Comparison of ENCODE assay signal across 17 mouse cellular contexts in genomic region chr12:40511643-40512369, GRCm38 (mm10).
A peak's percentile ranks its signal among the peaks of the same experiment; 100 is the strongest.
DNase-seq lines count a peak whose midpoint lies in the region; ATAC-seq and TF ChIP-seq lines count a peak whose summit lies in the region.
"Had no signal": no experiment of that assay in that cellular context is flagged by ENCODE, and none has a peak within 500 bp of the region (broad histone marks: within the 10 kb centered on the region; RNA-seq: fewer than 3 reads in every experiment).

No protein-coding gene starts in this region.

- H3K36me3 ChIP-seq in forebrain, embryonic 13.5 days (ENCODE audit: poor library complexity, severe bottlenecking): no peaks in the 10 kb centered on the region
- H3K36me3 ChIP-seq in forebrain, embryonic 10.5 days (replicated peaks): no peaks in the 10 kb centered on the region
- no peaks in the 10 kb centered on the region for H3K36me3 ChIP-seq in lung, postnatal 0 days (ENCODE audit: insufficient read depth, low read length)
- no peaks in the 10 kb centered on the region for H3K36me3 ChIP-seq in hindbrain, postnatal 0 days (ENCODE audit: insufficient read depth, low read length)
- no peaks in the 10 kb centered on the region for H3K36me3 ChIP-seq in neural tube, embryonic 14.5 days (ENCODE audit: control insufficient read depth, insufficient read depth, low read length)
- H3K36me3 ChIP-seq: G1E; limb, embryonic 12.5 days had no signal

- 47% methylated on average over 8 of the region's 8 CpGs for WGBS in forebrain, embryonic 13.5 days
- WGBS in forebrain, embryonic 10.5 days: 67% methylated on average over 8 of the region's 8 CpGs
- 41% methylated on average over 8 of the region's 8 CpGs for WGBS in lung, postnatal 0 days
- WGBS in hindbrain, postnatal 0 days: 39% methylated on average over 8 of the region's 8 CpGs
- 33% methylated on average over 8 of the region's 8 CpGs for WGBS in neural tube, embryonic 14.5 days

- H3K4me1 ChIP-seq in forebrain, embryonic 13.5 days: peaks cover 13% of the 10 kb centered on the region
- peaks cover 35% of the 10 kb centered on the region for H3K4me1 ChIP-seq in forebrain, embryonic 10.5 days
- 0 out of 2 replicates have a peak, but pooled peaks cover 3% of the 10 kb centered on the region for H3K4me1 ChIP-seq in lung, postnatal 0 days (ENCODE audit: insufficient read depth, low read depth, low read length)
- H3K4me1 ChIP-seq in hindbrain, postnatal 0 days (ENCODE audit: insufficient read depth, low read length): peaks cover 15% of the 10 kb centered on the region
- H3K4me1 ChIP-seq in neural tube, embryonic 14.5 days (ENCODE audit: control insufficient read depth, insufficient read depth, low read length): peaks cover 23% of the 10 kb centered on the region

- no peaks in the 10 kb centered on the region for H3K27me3 ChIP-seq in forebrain, embryonic 13.5 days
- 0 out of 2 replicates have a peak, but pooled peaks cover 4% of the 10 kb centered on the region for H3K27me3 ChIP-seq in forebrain, embryonic 10.5 days (ENCODE audit: poor library complexity, severe bottlenecking)
- no peaks in the 10 kb centered on the region for H3K27me3 ChIP-seq in lung, postnatal 0 days (replicated peaks; ENCODE audit: insufficient read depth, low read length)
- H3K27me3 ChIP-seq in hindbrain, postnatal 0 days (ENCODE audit: insufficient read depth, low read length): no peaks in the 10 kb centered on the region
- no peaks in the 10 kb centered on the region for H3K27me3 ChIP-seq in neural tube, embryonic 14.5 days (ENCODE audit: control insufficient read depth, insufficient read depth, low read length)

- DNase-seq in forebrain, embryonic 10.5 days (ENCODE audit: extremely low spot score, low spot score): no peak
- no peak for DNase-seq in lung, postnatal 0 days (ENCODE audit: low spot score)
- DNase-seq in lung, postnatal 10 days: no peak
- DNase-seq in hindbrain, postnatal 0 days (ENCODE audit: low spot score): peak; percentile 35
- DNase-seq in urinary bladder, postnatal 25 days (ENCODE audit: low spot score): no peak
- DNase-seq in thymus, postnatal 0 days (ENCODE audit: low spot score): no peak
- DNase-seq: cerebellum, adult 9-11 months; gastrocnemius, postnatal 14 days; kidney, adult 9 months; layer of hippocampus, postnatal 36 days; lung, adult 18-20 months; right cerebral cortex, postnatal 4 days; thymus, postnatal 25 days had no signal

- TF ChIP-seq EP300 in lung, postnatal 0 days (IDR thresholded peaks at IDR 0.05): no peak

- no peak overlapping the region for H3K4me3 ChIP-seq in forebrain, embryonic 13.5 days
- no peak overlapping the region for H3K4me3 ChIP-seq in forebrain, embryonic 10.5 days
- H3K4me3 ChIP-seq in lung, postnatal 0 days (ENCODE audit: low read depth, low read length): no peak overlapping the region
- H3K4me3 ChIP-seq in hindbrain, postnatal 0 days (ENCODE audit: low read length): no peak overlapping the region
- no peak overlapping the region for H3K4me3 ChIP-seq in neural tube, embryonic 14.5 days (ENCODE audit: low read depth, low read length)
- H3K4me3 ChIP-seq: limb, embryonic 12.5 days had no signal

- H3K9me3 ChIP-seq in forebrain, embryonic 13.5 days (replicated peaks): no peaks in the 10 kb centered on the region
- no peaks in the 10 kb centered on the region for H3K9me3 ChIP-seq in forebrain, embryonic 10.5 days
- no peaks in the 10 kb centered on the region for H3K9me3 ChIP-seq in lung, postnatal 0 days (ENCODE audit: low read length)
- H3K9me3 ChIP-seq in hindbrain, postnatal 0 days (ENCODE audit: low read length): no peaks in the 10 kb centered on the region
- H3K9me3 ChIP-seq in neural tube, embryonic 14.5 days (ENCODE audit: control insufficient read depth, low read length): no peaks in the 10 kb centered on the region
- H3K9me3 ChIP-seq: G1E; limb, embryonic 12.5 days had no signal

- no peak overlapping the region for H3K27ac ChIP-seq in forebrain, embryonic 13.5 days
- H3K27ac ChIP-seq in forebrain, embryonic 10.5 days: no peak overlapping the region
- H3K27ac ChIP-seq in lung, postnatal 0 days (ENCODE audit: low read length): no peak overlapping the region
- H3K27ac ChIP-seq in hindbrain, postnatal 0 days: peak overlapping the region; percentile 62
- H3K27ac ChIP-seq in neural tube, embryonic 14.5 days (ENCODE audit: low read depth, low read length): peak overlapping the region; percentile 4; the same call in 1 of the 2 replicates
- H3K27ac ChIP-seq: limb, embryonic 12.5 days had no signal

- peak; percentile 61 for ATAC-seq in forebrain, embryonic 13.5 days
- ATAC-seq in lung, postnatal 0 days: peak; percentile 12; the same call in 1 of the 2 replicates
- ATAC-seq in hindbrain, postnatal 0 days: peak; percentile 64; the same call in 1 of the 2 replicates
- peak; percentile 60 for ATAC-seq in neural tube, embryonic 14.5 days (ENCODE audit: low read depth)

- no peak overlapping the region for H3K4me2 ChIP-seq in forebrain, embryonic 13.5 days
- H3K4me2 ChIP-seq in lung, postnatal 0 days (replicated peaks; ENCODE audit: low read depth, low read length): no peak overlapping the region
- no peak overlapping the region for H3K4me2 ChIP-seq in hindbrain, postnatal 0 days (ENCODE audit: low read depth, low read length)
- H3K4me2 ChIP-seq in neural tube, embryonic 14.5 days (ENCODE audit: low read depth, low read length): no peak overlapping the region; the same call in 1 of the 2 replicates
- H3K4me2 ChIP-seq: limb, embryonic 12.5 days had no signal

- H3K9ac ChIP-seq in forebrain, embryonic 13.5 days: no peak overlapping the region
- H3K9ac ChIP-seq in lung, postnatal 0 days (replicated peaks; ENCODE audit: low read depth): no peak overlapping the region
- H3K9ac ChIP-seq in hindbrain, postnatal 0 days (replicated peaks; ENCODE audit: low read length): 0 out of 2 replicates have a peak overlapping the region, but pooled peaks have one; percentile 9
- H3K9ac ChIP-seq in neural tube, embryonic 14.5 days (replicated peaks; ENCODE audit: low read depth, low read length): no peak overlapping the region
- H3K9ac ChIP-seq: limb, embryonic 12.5 days had no signal

- no peak for TF ChIP-seq CTCF in lung, postnatal 0 days (IDR thresholded peaks at IDR 0.05)
- no peak for TF ChIP-seq CTCF in hindbrain, postnatal 0 days (IDR thresholded peaks at IDR 0.05; ENCODE audit: low read depth)

Comparison
In these comparisons a context has a peak if more than half of its experiments do, and no peak if none do; other contexts are left out.
1. ATAC-seq: peak in every context shown above with its lines; median percentile 64 in hindbrain, postnatal 0 days; 61 in forebrain, embryonic 13.5 days; 60 in neural tube, embryonic 14.5 days; 12 in lung, postnatal 0 days.
2. H3K27ac ChIP-seq: peak in hindbrain, postnatal 0 days (single experiment) and neural tube, embryonic 14.5 days (single experiment); none in forebrain, embryonic 13.5 days (single experiment), forebrain, embryonic 10.5 days (single experiment) and lung, postnatal 0 days (single experiment).